Mouse (Mus musculus): ENCODE results near the gene Rin1.

Rin1 gene

DNA sequence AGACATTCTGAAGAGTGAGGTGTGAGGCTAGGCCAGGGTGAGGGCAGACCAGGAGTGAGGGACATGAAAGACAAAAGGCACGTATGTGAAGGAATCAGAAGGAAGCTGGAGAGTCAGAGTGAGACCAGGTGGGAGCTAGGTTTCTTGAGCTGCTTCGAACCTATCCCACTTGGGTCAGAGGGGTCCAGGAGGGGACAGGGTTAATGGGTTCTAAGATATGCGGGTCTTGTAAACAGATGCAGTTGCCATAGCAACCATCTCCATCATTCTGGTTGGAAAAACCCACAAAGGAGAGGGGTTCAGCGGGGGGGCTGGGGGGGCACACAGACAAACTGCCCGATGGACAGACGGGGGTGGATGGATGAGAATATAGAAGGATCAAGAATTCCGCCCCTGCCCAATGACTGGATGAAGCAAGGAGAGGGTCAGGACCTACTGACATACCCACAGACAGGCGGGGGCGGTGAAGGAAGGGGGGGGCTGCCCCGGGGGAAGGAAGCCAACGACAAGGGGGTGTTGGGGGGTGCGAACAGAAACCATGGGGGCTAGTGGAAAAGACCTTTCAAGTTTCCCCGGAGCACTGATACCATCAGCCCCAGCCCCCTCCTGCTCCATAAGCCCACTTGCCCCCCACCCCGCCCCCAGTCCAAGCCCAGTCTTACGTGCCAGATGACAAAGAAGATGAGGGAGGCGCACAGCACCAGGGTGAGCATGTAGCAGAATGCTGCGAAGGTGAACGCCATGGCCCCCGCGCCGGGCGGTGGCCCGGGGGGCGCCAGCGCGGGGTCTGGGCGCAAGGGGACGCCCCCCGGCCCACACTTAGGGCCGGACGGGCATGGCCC, 47.5 kb downstream of the Rin1 start:
- peak; percentile 56 for DNase-seq

DNA sequence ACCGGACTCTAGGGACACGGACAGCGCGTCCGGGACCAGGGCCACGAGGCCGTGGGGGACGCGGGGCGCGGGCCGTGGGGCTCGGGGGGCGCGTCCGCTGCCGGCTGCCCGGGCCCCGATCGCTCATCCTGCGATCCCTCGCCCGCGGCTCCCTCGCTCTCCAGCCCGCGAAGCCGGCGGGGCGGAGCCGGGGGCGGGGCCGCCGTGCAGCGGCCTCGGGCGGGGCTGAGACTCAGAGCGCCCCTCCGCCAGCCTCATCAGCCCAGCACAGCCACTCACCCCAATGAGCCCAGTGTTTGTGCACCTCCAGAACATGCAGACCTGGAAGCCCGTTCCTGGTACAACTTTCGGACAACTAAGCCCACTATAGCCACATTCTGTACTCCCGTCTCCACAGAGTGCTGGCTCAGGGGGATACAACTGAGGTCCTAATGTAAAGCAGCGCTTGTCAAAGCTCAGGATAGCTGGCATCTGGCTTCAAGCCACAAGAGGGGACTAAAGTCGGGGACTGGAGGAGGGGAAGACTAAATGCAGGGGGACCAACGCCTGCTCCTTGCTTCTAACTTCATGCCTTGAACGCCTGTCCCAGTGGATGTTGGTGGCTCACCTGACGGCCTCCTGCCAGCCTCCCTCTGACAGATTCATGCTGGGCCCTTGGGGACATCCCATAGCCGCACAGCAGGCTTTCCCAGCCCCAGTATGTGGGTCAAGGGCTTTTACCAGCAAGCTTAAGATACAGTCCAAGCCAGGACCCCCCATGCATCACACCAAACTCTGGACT, 48.3 kb downstream of the Rin1 start, which contains the start of gene Cnih2:
Gene Cnih2, minus strand, starts transcription at position 159 of the 781 bp plus-strand sequence.
- no peak for DNase-seq

DNA sequence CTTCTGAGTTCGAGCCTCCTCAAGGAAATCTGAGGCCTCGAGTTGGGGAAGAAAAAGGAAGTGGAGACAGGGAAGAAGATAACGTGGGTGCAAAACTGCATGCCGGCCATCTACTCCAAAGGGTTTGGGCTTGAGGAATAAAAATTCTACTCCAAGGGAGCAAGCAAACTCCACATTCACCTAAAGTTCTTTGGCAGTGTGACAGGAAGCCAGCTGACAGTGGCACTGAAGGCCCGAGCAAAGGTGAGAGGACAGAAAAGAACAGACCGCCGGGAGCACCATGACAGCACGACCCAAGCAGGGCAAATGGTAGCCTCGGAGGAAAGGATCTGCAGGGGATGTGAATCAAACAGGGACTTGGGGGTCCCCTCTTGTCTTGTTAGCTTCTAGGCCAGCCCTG, 55.8 kb downstream of the Rin1 start:
- DNase-seq: no peak

Data from cerebellum, adult 9-10 months (tissue).